Mouse (Mus musculus): ENCODE measurements at regions not wholly inside any gene's neighbourhood (a gene's known extent, or its start where the extent isn't known, plus 50 kb on each side); places are given as distances from the start of the nearest gene placed in this dataset.

DNA sequence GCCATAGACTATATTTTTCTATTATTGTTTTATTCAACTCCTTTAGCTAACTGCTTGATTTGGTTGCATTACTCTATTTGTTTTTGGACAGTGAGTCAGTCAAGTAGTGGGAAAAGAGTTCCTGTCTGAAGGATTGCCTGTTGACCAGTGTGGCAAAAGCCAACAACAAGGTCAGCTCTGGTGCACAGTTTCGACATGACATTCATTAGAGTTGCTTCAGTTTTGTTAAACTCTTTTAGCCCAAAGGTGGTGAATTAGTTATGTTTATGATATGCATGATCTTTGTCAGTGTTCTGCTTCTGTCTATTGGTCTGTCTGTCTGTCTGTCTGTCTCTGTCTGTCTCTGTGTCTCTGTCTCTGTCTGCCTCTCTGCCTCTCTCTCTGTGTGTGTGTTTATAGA, 79.1 kb upstream of the Gnai1 start:
- TF ChIP-seq POLR2A (IDR thresholded peaks at IDR 0.05; ENCODE audit: insufficient read depth, low read depth, low read length): no peak
- no peak for TF ChIP-seq CTCF (IDR thresholded peaks at IDR 0.05)
- no peak for TF ChIP-seq EP300 (IDR thresholded peaks at IDR 0.05; ENCODE audit: insufficient read depth, low read depth, low read length)

All from heart, adult 2 months (tissue).